Mouse (Mus musculus) heart, postnatal 36 days (tissue): Measurements from ENCODE around the gene H2afx. TPM values are rescaled to one million over a fixed set of nuclear protein-coding genes. Genes with fewer than 3 reads are reported as not detected.
"Not testable (repeated sequence)": the region's sequence is repeated elsewhere in the genome, so short reads cannot be mapped to it uniquely, and the experiment has no call there.

Experiments used
- DNase-seq, 2 experiments: peaks; one replicate each; pipeline ENCODE4 v3.0.0; 2021 to 2022
- intact Hi-C: fragments of 180-260 bp; cut with DNase I; formaldehyde crosslinking; loops from one replicate; pipeline ENCODE4 v1.15.1; 2025
- total RNA-seq, 2 experiments: library from RNA; stranded (reverse); gene quantifications; 2 replicates each; pipeline ENCODE4 v1.2.3; 2021

The H2afx gene
- total RNA-seq, 2 experiments from 2014 or later = 13.3 to 13.6 TPM

GRCm38 (mm10) chr9:44336964-44337363 is 2.5 kb downstream of the H2afx start:
- no peak for DNase-seq
- intact Hi-C loops = loop anchor here (5.0 kb wide), 1 partner anchor 45 kb away; no protein-coding TSS in a partner anchor

DNA sequence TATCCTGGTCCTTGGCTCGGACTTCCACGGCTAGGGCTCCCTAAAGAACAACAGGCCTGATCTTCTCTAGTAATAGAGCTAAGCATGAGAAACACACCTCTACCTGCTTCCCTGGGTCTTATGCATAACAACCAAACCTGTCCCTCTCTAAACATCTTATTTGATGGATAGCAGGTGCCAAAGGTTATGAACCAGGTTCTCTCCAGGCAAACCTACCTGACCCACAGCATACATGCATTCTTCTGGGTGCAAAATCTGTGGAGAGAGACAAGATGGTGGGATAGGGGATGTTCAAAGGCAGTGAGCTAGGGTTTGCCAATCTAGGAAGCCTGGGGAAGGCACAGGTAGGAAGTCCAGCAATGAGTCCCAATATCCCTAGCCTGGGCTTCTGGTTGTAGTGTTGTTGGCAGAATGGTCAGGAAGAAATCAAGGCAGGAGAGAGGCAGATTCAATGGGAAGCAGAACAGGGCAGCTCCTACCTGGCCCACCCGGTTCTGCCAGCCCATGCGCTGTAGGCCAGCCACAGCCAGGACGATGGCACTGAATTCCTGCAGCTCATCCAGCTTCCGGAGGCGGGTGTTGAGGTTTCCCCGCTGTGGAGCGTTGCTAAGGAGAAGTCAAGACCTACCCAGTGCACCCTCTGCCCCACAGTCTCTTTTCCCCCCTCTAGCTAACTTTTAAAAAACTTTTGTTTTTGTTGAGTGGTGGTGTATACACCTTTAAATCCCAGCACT is 3.1 kb downstream of the H2afx start:
- intact Hi-C loops = loop anchor here (5.0 kb wide), 1 partner anchor 45 kb away; no protein-coding TSS in a partner anchor
- DNase-seq = no peak

GRCm38 (mm10) chr9:44338574-44338973 is 4.1 kb downstream of the H2afx start:
- DNase-seq = no peak
- intact Hi-C loops = loop anchor here (5.0 kb wide), 1 partner anchor 46 kb away; no protein-coding TSS in a partner anchor

DNA sequence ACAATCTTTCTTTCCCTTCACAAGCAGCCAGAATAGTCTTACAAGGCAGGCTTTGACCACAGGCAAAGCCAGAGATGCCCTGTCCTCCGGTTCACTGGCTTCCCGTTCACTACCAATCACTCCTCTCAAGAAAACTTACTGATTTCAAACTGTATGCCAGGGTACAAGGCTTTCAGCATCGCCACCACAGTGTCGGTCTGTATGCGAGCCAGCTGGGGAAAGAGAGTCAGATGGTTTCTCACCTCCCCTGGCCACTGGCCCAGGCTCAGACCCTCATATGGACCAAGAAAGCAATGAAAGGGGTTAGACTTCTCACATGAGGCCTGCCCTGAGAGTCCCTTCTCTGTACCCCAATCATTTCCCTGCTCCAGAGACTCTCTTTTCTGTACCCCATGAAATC is 7.0 kb downstream of the H2afx start:
- no peak for DNase-seq
- intact Hi-C loops = loop anchor here (5.0 kb wide), 1 partner anchor 34 kb away; the partner anchor contains the start of gene Hinfp

- DNase-seq = no peak
- intact Hi-C loops = loop anchor here (5.0 kb wide), 1 partner anchor 35 kb away; the partner anchor contains the start of gene Hinfp
Measured at GRCm38 (mm10) chr9:44342173-44342572, 7.7 kb downstream of the H2afx start.

DNA sequence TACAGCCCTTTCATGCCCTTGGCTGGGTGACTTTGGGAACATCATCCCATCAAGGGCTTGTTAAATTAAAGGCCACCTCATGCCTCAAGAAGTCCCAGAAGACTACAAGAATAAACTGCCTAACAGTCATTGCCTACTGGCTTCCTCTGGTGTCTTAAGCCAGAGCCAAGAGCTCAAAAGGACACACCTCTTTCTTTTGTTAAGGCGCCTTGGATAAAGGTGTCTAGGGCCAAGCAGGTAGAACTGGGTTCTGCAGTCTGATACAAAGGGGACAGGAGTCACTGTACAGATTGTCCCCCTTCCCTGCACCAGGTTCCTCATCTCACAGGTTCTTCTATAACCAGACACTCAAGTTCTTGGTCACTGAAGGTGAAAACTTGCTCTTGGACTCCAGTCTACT is 8.1 kb downstream of the H2afx start:
- intact Hi-C loops = loop anchor here (5.0 kb wide), 1 partner anchor 35 kb away; the partner anchor contains the start of gene Hinfp
- no peak for DNase-seq

DNA sequence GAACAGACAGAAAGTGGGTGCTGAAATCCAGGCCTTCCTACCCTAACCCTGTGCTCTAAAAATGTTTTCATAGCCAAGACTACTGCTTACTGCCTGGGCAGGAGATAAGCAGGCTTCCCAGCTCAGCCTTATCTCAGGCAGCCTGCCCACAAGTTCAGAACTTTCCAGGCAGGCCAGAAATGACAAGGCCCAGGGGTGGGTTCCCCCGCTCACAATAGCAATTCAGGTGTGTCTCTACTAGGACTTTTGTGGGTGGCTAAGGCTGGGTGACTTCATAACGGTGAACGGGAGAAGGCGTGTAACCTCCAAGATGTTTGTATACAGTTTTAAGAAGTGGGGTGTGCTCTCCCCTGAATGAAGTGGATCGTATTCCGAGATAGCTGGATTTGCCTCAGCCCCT is 8.8 kb downstream of the H2afx start:
- peak in 1 of 2 experiments; percentile 48 for DNase-seq
- intact Hi-C loops = loop anchor here (5.0 kb wide), 1 partner anchor 36 kb away; the partner anchor contains the start of gene Hinfp

DNA sequence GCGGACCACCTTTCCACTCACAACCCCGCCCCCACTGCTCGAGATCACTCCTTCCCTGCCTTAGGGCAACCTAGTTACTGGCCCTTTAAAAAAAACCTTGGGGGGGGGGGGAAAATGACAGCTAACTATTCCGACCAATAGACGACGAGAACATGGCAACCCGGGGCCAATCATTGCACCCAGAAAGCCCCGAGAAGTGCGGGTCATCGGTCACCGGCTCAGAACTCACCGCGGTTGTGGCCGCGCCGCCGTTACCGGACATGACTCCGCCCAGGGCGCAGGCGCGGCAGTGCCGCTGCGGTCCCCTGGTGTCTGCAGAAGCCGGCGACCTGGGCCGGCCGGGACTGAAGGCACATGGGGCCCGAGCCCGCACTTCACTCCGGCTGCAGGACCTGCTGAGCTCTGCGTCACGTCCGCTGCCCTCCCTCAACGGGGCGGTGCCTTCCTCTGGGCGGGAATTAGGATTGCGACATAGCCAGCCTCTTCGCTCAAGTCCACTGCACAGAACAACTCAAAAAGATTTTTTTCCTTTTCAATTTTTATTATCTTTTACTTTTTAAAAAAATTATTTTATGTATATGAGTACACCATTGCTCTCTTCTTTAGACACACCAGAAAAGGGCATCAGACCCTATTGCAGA is 9.4 kb downstream of the H2afx start, which contains the start of gene Hmbs:
Gene Hmbs (minus strand): TSS at position 448 of the 641 bp plus-strand sequence.
- DNase-seq = peak; percentile 94 to 97

GRCm38 (mm10) chr9:44345570-44346433 is 11.3 kb downstream of the H2afx start:
- DNase-seq = no peak
- intact Hi-C loops = no loop called here

More for the DNA sequence above, 9.4 kb downstream of the H2afx start, which contains the start of gene Hmbs:
- intact Hi-C loops = loop anchor here (5.0 kb wide), 1 partner anchor 37 kb away; the partner anchor contains the start of gene Hinfp

DNA sequence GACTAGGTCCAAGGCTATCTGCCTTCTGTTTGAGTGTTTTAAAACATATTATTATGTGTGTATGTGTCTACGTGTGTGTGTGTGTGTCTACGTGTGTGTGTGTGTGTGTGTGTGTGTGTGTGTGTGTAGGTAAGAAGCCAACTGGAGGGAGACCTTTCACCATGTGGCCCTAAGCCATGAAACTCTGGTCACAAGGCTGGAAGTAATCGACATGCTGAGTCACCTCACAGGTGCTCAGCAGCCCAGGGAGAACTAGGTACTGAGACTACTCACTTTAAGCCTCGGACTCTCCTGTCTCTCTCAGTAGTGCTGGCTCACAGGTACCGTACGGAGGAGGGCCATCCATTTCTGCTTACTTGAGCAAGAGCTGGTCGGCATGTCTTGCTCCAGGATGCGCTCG is 12.7 kb downstream of the H2afx start:
- no peak for DNase-seq
- intact Hi-C loops = no loop called here

GRCm38 (mm10) chr9:44347621-44348020 is 13.1 kb downstream of the H2afx start:
- DNase-seq = no peak
- intact Hi-C loops = no loop called here

GRCm38 (mm10) chr9:44348546-44348945 is 14.1 kb downstream of the H2afx start:
- no peak for DNase-seq
- intact Hi-C loops = no loop called here

- no peak for DNase-seq
- intact Hi-C loops = no loop called here
Measured at GRCm38 (mm10) chr9:44351396-44351795, 16.9 kb downstream of the H2afx start.

- no peak for DNase-seq
- intact Hi-C loops = no loop called here
Measured at GRCm38 (mm10) chr9:44352337-44352736, 17.8 kb downstream of the H2afx start.

DNA sequence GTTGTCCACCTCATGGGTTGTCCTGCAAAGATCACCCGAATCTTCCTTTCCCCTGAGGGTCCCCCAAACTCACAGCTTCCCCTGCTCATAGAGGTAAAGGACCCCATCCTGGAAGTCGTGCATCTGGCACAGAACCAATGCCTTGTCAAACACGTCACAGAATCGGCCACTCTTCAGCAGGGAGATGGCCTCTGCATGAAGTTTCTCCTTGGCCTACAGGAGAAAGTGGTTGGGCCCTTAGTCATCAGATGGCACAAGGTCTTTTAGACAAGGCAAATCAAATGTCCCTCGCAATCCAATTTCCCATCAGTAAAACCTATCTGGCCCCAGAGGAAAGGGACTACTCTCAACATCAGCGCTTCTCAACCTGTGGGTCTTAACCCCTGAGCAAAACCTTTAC is 18.6 kb downstream of the H2afx start:
- no peak for DNase-seq
- intact Hi-C loops = no loop called here

GRCm38 (mm10) chr9:44357207-44357606 is 22.7 kb downstream of the H2afx start:
- intact Hi-C loops = loop anchor here (5.0 kb wide), 1 partner anchor 110 kb away; no protein-coding TSS in a partner anchor
- no peak for DNase-seq

DNA sequence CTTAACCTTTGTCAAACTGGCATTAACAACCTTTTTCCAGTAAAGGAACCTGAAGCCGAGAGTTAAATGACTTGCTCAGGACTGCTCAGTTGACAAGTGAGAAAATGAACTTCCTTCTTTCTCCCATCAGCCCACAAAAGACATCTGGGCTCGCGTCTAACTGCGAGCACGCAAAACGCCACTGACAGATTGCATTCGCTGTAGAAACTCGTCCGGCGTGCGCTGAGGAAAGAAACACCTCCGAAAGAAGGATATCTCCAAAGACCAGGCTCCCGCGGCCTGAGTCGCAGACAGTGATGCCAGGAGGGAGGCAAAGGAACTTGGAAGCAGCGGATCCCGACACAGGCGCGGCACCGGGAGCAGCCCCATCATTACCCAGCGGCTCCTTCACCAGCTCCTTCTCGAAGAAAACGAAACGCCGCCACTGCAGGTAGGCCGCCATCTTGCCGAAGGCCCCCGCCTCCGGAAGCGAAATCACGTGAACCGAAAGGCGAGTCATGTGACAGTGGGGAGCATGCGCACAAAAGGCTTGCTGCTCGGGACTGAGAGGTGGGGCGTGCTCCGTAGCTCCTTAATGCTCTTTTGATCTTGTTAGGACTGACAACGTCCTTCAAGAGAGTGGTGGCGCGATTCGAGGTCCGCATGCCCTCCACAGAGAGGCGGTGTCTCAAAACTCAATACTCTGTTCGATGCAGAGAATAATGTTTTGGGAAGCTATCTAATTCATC is 26.9 kb downstream of the H2afx start, which contains the start of gene Vps11:
Gene Vps11 (minus strand): TSS at position 481 of the 728 bp plus-strand sequence.
- peak; percentile 94 to 95 for DNase-seq
- intact Hi-C loops = no loop called here

DNA sequence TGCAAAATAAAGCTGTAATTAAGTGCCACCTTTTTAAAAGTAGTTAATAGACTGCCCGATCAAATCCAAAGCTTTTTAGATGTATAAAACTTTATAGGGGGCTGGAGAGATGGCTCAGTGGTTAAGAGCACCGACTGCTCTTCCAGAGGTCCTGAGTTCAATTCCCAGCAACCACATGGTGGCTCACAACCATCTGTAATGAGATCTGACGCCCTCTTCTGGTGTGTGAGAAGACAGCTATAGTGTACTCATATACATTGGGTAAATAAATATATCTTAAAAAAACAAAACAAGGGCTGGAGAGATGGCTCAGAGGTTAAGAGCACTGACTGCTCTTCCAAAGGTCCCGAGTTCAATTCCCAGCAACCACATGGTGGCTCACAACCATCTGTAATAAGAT is 27.4 kb downstream of the H2afx start:
- DNase-seq, intact Hi-C loops: not testable (repeated sequence)

- no peak for DNase-seq
- intact Hi-C loops = no loop called here
Measured at GRCm38 (mm10) chr9:44364480-44364879, 30.0 kb downstream of the H2afx start.

- intact Hi-C loops = no loop called here
Measured at GRCm38 (mm10) chr9:44373386-44373785, 38.9 kb downstream of the H2afx start.

More at GRCm38 (mm10) chr9:44373386-44373785, 38.9 kb downstream of the H2afx start:
- no peak for DNase-seq
